Mouse (Mus musculus): Measurements from ENCODE around the gene Erich4. TPM values are rescaled to one million over a fixed set of nuclear protein-coding genes. Genes with fewer than 3 reads are reported as not detected.
A peak's percentile ranks its signal among the peaks of the same experiment; 100 is the strongest.

Erich4 gene
- polyA plus RNA-seq, 1 experiment: not detected

DNA sequence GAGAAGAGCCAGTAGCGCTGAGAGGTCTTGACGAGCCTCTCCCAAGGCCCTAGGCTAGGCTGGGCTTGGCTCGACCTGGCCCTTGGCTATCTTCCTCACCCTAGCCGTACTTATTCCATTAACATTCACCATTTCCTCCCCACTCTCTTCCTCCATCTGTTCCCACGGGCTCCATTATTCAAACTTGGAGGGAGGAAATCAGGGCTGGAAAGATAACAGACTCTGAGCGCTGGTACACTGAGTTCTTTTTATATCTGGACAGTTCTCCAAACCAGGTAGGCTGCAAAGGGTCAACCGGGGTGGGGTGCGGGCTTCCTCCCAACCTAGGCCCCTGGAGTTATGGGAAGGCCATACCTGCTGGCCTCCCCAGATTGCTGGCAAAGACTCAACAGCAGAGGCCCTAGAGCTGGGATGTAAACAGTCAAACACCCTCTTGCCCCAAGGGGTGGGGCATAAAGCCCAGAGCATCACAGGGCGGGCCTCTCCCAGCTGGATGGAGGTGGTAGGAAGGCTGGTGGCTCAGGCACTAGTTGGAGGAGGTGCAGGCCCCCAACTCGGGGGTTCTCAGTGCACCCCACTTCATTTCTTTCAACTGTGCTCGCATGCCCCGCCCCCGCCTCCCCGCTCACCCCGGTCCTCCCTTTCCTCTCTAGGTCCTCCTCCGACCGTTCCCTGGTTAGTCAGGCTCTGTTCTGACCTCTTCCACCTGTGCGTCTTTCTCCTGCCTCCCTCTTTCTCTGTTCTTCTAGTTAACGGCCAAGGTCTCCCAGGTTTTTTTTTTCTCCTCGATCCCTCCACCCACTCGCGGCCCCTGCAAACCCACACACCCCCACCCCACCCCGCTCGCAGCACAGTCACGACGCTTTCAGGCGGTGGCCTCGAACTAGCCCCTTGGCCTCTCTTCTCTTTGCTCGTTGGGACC, 11.1 kb upstream of the Erich4 start, which contains the start of gene B3gnt8:
B3gnt8 (plus strand) TSS at position 146 of the 922 bp plus-strand sequence.
- TF ChIP-seq GATA1 (IDR thresholded peaks at IDR 0.05; ENCODE audit: low read length) (no peak), TAL1 (IDR thresholded peaks at IDR 0.05; ENCODE audit: low read length) (no peak)
- Histone ChIP-seq H3K4me3 (replicated peaks) (peak within 1 kb of the TSS; percentile 63), H3K36me3 (ENCODE audit: control insufficient read depth) (peaks cover 39% of the 10 kb centered on the region), H3K27me3 (ENCODE audit: control insufficient read depth) (no peaks in the 10 kb centered on the region), H3K4me1 (ENCODE audit: control insufficient read depth) (peaks cover 36% of the 10 kb centered on the region), H3K9me3 (ENCODE audit: control insufficient read depth, low read length) (no peaks in the 10 kb centered on the region)

GRCm38 (mm10) chr7:25625594-25626250, 10.0 kb upstream of the Erich4 start:
- Histone ChIP-seq H3K27me3 (ENCODE audit: control insufficient read depth) (no peaks in the 10 kb centered on the region), H3K4me1 (ENCODE audit: control insufficient read depth) (peaks cover 36% of the 10 kb centered on the region), H3K9me3 (ENCODE audit: control insufficient read depth, low read length) (no peaks in the 10 kb centered on the region), H3K36me3 (ENCODE audit: control insufficient read depth) (peaks cover 35% of the 10 kb centered on the region), H3K4me3 (replicated peaks) (no peak overlapping the region)
- TF ChIP-seq TAL1 (IDR thresholded peaks at IDR 0.05; ENCODE audit: low read length) (no peak), GATA1 (IDR thresholded peaks at IDR 0.05; ENCODE audit: low read length) (no peak)

DNA sequence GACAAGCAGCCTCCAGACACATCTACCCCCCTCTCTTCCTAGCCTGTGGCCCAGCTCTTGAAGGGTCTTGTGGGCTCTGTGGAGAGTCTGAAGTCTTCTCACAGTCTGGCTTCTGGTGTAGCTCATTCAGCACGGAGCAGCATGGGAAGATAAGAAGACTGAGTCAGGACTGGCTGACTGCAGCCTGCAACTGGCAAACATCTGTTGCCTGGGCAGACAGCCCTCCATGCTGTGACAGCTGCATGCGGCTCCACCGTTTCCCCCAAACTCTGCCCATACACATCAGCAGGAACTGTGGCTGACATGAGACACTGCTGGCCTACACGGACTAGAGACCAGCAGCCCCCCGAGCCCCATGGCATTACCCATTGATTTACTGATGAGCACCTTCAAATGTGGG, 9.2 kb upstream of the Erich4 start:
- Histone ChIP-seq H3K4me3 (replicated peaks) (no peak overlapping the region), H3K4me1 (ENCODE audit: control insufficient read depth) (peaks cover 40% of the 10 kb centered on the region), H3K36me3 (ENCODE audit: control insufficient read depth) (peaks cover 29% of the 10 kb centered on the region), H3K27me3 (ENCODE audit: control insufficient read depth) (no peaks in the 10 kb centered on the region), H3K9me3 (ENCODE audit: control insufficient read depth, low read length) (no peaks in the 10 kb centered on the region)
- TF ChIP-seq TAL1 (IDR thresholded peaks at IDR 0.05; ENCODE audit: low read length) (no peak), GATA1 (IDR thresholded peaks at IDR 0.05; ENCODE audit: low read length) (no peak)

- H3K4me1 ChIP-seq (ENCODE audit: control insufficient read depth): peaks cover 47% of the 10 kb centered on the region
- H3K36me3 ChIP-seq (ENCODE audit: control insufficient read depth): peaks cover 27% of the 10 kb centered on the region
- no peaks in the 10 kb centered on the region for H3K27me3 ChIP-seq (ENCODE audit: control insufficient read depth)
- no peak overlapping the region for H3K4me3 ChIP-seq (replicated peaks)
- no peaks in the 10 kb centered on the region for H3K9me3 ChIP-seq (ENCODE audit: control insufficient read depth, low read length)
- TF ChIP-seq GATA1 (IDR thresholded peaks at IDR 0.05; ENCODE audit: low read length): no peak
- no peak for TF ChIP-seq TAL1 (IDR thresholded peaks at IDR 0.05; ENCODE audit: low read length)
These were observed 8.2 kb upstream of the Erich4 start for GRCm38 (mm10) chr7:25623857-25624370.

- Histone ChIP-seq H3K4me3 (replicated peaks) (no peak overlapping the region), H3K27me3 (ENCODE audit: control insufficient read depth) (no peaks in the 10 kb centered on the region), H3K36me3 (ENCODE audit: control insufficient read depth) (peaks cover 26% of the 10 kb centered on the region), H3K4me1 (ENCODE audit: control insufficient read depth) (peaks cover 20% of the 10 kb centered on the region), H3K9me3 (ENCODE audit: control insufficient read depth, low read length) (no peaks in the 10 kb centered on the region)
- TF ChIP-seq GATA1 (IDR thresholded peaks at IDR 0.05; ENCODE audit: low read length) (no peak), TAL1 (IDR thresholded peaks at IDR 0.05; ENCODE audit: low read length) (no peak)
These were observed 5.1 kb upstream of the Erich4 start for GRCm38 (mm10) chr7:25620751-25621150.

DNA sequence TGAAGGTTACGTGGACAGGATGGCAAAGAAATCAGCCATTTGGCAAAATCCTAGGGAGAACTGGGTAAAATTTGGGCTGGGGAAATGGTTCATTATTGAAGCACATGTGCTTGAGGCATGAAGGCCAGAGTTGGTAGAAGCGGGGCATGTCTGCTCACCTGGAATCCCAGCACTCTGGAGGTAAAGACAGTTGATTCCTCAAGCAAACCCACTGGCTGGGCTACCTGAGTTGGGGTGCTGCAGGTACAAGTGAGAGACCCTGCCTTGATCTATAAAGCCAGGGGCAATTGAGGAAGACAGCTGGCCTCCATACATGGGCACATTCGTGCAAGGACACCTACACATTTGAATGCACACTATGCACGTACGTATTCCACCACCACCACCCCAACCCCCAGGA, 4.4 kb upstream of the Erich4 start:
- peaks cover 17% of the 10 kb centered on the region for H3K4me1 ChIP-seq (ENCODE audit: control insufficient read depth)
- TF ChIP-seq GATA1 (IDR thresholded peaks at IDR 0.05; ENCODE audit: low read length) (no peak), TAL1 (IDR thresholded peaks at IDR 0.05; ENCODE audit: low read length) (no peak)
- H3K36me3 ChIP-seq (ENCODE audit: control insufficient read depth): peaks cover 23% of the 10 kb centered on the region
- H3K9me3 ChIP-seq (ENCODE audit: control insufficient read depth, low read length): no peaks in the 10 kb centered on the region
- no peaks in the 10 kb centered on the region for H3K27me3 ChIP-seq (ENCODE audit: control insufficient read depth)
- peak overlapping the region; percentile 83 for H3K4me3 ChIP-seq (replicated peaks)

- H3K4me3 ChIP-seq (replicated peaks): peak overlapping the region; percentile 83
- no peaks in the 10 kb centered on the region for H3K9me3 ChIP-seq (ENCODE audit: control insufficient read depth, low read length)
- no peak for TF ChIP-seq GATA1 (IDR thresholded peaks at IDR 0.05; ENCODE audit: low read length)
- TF ChIP-seq TAL1 (IDR thresholded peaks at IDR 0.05; ENCODE audit: low read length): no peak
- H3K27me3 ChIP-seq (ENCODE audit: control insufficient read depth): no peaks in the 10 kb centered on the region
- peaks cover 17% of the 10 kb centered on the region for H3K4me1 ChIP-seq (ENCODE audit: control insufficient read depth)
- H3K36me3 ChIP-seq (ENCODE audit: control insufficient read depth): peaks cover 21% of the 10 kb centered on the region
These were observed 4.0 kb upstream of the Erich4 start for GRCm38 (mm10) chr7:25619722-25619991.

- H3K4me3 ChIP-seq (replicated peaks): peak within 1 kb of the TSS; percentile 83
- H3K27me3 ChIP-seq (ENCODE audit: control insufficient read depth): no peaks in the 10 kb centered on the region
- H3K36me3 ChIP-seq (ENCODE audit: control insufficient read depth): peaks cover 17% of the 10 kb centered on the region
- TF ChIP-seq GATA1 (IDR thresholded peaks at IDR 0.05; ENCODE audit: low read length) (no peak), TAL1 (IDR thresholded peaks at IDR 0.05; ENCODE audit: low read length) (no peak)
- peaks cover 17% of the 10 kb centered on the region for H3K4me1 ChIP-seq (ENCODE audit: control insufficient read depth)
- H3K9me3 ChIP-seq (ENCODE audit: control insufficient read depth, low read length): no peaks in the 10 kb centered on the region
These were observed 3.4 kb upstream of the Erich4 start, which contains the start of gene Dmac2 for GRCm38 (mm10) chr7:25618865-25619721. TSS of gene Dmac2 (plus strand) at chr7:25619414.
